Mouse (Mus musculus): ENCODE data around the gene Mettl7a3.
"Not testable (repeated sequence)": the region's sequence is repeated elsewhere in the genome, so short reads cannot be mapped to it uniquely, and the experiment has no call there.

DNA sequence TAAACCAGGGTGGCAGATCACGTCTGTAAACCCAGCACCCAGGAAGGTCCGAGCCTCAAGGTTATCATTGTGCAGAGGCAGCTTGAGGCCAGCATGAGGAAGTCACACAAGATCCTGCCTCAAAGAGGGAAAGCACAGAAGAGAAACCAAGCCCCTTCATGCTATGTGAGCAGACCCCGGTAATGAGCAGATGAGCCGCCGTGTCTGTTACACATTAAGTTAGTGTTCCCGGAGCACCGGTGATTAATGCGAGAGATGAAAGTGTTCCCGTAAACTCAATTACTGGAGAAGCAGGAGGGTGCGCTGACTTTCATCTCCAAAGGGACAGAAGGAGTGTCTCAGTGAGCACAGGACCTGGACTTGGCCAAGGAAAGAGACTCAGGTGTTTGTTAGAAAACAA lies 5.4 kb upstream of the Mettl7a3 start:
- not testable (repeated sequence) for TF ChIP-seq REST (IDR thresholded peaks at IDR 0.05; ENCODE audit: insufficient read depth, insufficient read length); USF1 (IDR thresholded peaks at IDR 0.05; ENCODE audit: low read depth); SRF (IDR thresholded peaks at IDR 0.05; ENCODE audit: control insufficient read depth, insufficient read length, low read depth); MAX (IDR thresholded peaks at IDR 0.05; ENCODE audit: low read depth); POLR2A (IDR thresholded peaks at IDR 0.05; ENCODE audit: insufficient read length, low read depth); POLR2AphosphoS2 (IDR thresholded peaks at IDR 0.05; ENCODE audit: insufficient read length, low read depth); TCF3 (IDR thresholded peaks at IDR 0.05; ENCODE audit: insufficient read length, low read depth); E2F4 (IDR thresholded peaks at IDR 0.05; ENCODE audit: insufficient read depth); TCF12 (IDR thresholded peaks at IDR 0.05; ENCODE audit: insufficient read depth, poor library complexity, severe bottlenecking); CEBPB (IDR thresholded peaks at IDR 0.05; ENCODE audit: insufficient read depth, poor library complexity, severe bottlenecking)

Measured in myocyte (in vitro differentiated cells).